Mouse (Mus musculus): ENCODE measurements around the gene Crocc2.
"Not testable (repeated sequence)": the region's sequence is repeated elsewhere in the genome, so short reads cannot be mapped to it uniquely, and the experiment has no call there.

The Crocc2 gene

DNA sequence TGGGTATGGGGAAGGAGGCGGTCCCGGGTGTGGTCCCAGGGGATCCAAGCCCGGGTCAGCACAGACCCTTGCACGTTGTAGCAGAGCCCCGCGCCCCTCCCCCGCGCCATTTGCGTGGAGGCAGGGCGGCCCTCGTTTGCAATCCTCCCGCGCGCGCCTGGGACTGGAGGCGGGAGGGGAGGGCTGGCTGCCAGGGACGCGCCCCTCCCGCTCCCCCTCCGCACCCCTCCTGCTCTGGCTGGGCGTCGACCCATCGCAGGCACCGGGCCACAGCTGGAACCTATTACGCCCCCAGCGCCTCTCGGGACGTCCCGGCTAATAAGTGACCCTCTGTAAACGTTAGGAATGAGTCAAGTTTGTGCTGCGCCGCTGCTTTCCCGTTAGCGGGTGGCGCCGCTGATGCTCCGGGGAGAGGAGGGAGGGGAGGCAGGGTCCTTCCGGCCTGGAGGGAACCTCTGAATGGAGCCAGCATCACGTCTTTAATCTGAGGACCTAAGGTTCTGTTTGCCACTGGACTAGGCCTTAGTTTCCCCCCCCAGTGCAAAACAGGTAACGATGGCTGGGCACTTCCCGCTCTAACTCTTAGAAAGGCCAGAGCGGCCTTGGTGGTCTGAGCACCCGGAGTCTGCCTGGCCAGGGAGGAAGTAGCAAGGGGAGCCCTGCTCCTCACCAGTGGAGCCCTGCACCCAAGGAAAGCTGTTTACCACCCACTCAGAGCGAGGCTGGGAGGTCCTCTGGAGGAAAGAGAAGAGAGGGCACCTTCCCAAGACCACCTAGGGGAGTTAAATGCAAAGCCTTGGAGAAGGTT is 8.2 kb downstream of the Crocc2 start:
- H3K36me3 ChIP-seq (ENCODE audit: control insufficient read depth, insufficient read depth, low read length, poor library complexity, severe bottlenecking) = no peaks in the 10 kb centered on the region
- no peak for DNase-seq (ENCODE audit: low read depth, low spot score)
- no peaks in the 10 kb centered on the region for H3K27me3 ChIP-seq (ENCODE audit: control insufficient read depth, insufficient read depth, low read length, poor library complexity, severe bottlenecking)

DNA sequence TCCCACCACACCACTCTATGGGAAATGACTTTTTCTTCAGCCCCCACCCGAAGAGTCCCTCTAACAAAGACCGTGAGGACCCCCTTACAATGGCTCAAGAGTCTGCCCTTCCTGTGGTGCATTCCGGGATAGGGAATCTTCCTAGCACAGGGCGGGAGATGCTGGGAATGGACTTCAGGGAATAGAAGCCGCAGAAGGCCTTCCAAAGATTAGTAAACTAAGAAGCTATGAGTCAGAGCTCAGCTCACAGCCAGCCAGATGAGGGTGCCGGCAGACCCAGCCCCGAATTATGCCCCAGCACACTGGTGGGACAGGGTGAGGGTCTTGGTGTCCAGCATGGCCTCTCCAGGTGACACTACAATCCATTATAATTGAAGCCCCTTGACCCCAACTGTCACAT is 13.8 kb downstream of the Crocc2 start:
- H3K36me3 ChIP-seq (ENCODE audit: control insufficient read depth, insufficient read depth, low read length, poor library complexity, severe bottlenecking) = no peaks in the 10 kb centered on the region
- no peak for DNase-seq (ENCODE audit: low read depth, low spot score)
- H3K27me3 ChIP-seq (ENCODE audit: control insufficient read depth, insufficient read depth, low read length, poor library complexity, severe bottlenecking) = no peaks in the 10 kb centered on the region

DNA sequence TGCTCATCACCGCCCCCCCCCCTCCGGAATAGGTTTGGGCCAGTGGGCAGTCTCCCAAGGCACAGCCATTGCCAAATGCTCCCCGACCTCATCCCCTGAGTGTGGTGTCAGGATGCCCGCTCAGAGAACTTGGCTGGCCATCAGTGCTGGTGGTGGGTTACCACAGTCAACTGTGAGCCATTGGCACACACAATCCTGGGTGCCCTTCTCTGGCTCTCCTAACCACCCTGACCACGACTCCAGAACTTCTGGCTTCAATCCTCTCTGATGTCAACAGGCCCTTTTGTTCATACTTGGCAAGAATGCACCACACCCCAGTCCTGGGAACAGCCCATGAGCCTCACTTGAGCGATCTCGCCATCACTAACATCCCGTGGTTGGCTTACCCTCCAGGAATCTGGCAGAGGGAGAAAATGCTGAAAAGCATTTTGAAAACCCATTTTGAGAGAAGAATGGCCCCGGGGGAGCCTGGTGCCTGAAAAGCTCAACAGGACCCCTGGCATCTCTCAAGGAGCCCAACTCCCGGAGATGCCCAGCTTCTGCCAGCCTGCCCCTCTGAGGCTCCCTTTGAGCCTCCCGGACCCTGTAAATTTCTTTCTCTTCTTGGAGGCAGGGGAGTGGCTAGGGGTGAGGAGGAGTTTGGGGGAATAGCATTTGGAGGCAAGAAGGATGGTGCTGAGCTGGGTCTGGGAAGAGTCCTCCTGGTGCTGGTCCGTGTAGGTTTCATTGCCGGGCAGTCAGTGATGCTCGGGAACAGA is 15.7 kb downstream of the Crocc2 start:
- H3K36me3 ChIP-seq (ENCODE audit: control insufficient read depth, insufficient read depth, low read length, poor library complexity, severe bottlenecking) = no peaks in the 10 kb centered on the region
- no peak for DNase-seq (ENCODE audit: low read depth, low spot score)
- no peaks in the 10 kb centered on the region for H3K27me3 ChIP-seq (ENCODE audit: control insufficient read depth, insufficient read depth, low read length, poor library complexity, severe bottlenecking)

DNA sequence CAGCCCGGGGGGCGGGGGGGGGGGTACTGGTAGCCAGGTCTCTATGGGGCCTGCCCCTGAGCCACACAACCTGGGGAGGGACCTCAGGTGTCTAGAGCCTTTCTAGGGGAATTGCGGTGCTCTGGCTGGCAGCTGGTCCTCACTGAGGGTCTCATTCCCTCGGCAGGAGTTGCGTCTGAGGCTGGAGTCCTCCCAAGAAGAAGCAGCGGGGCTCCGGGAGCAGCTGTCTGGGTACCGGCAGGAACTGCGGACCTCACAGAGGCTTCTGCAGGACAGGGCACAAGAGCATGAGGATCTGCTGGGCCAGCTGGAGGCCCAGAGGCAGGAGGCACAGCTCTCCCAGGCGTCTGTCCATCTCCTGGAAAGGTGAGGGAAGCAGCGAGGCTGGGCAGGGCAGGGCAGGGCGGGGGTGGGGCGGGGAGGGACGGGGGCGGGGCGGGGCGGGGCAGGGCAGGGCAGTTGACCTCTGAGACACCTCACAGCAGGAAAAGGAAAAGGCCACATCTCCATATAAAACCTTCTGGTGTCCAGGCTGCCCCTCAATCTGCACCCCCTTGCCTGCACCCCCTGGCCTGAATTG is 22.3 kb downstream of the Crocc2 start:
- H3K36me3 ChIP-seq (ENCODE audit: control insufficient read depth, insufficient read depth, low read length, poor library complexity, severe bottlenecking) = no peaks in the 10 kb centered on the region
- DNase-seq (ENCODE audit: low read depth, low spot score) = no peak

DNA sequence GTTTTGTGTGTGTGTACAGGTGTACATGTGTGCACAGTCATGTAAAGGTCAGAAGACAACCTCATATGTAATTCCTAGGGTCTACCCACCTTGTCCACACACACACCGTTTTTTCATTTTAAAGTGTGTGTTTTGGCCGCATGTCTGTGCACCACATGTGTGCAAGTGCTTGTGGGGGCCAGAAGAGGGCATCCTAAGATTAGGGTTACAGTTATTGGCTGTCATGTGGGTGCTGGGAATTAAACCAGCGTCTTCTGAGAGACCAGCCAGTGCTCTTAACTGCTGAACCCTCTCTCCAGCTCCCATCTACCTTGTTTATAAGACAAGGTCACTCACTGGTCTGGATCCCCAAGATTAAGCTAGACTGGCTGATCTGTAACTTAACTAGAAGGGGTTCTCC is 26.4 kb downstream of the Crocc2 start:
- no peak for DNase-seq (ENCODE audit: low read depth, low spot score)

More for the DNA sequence above, 22.3 kb downstream of the Crocc2 start:
- H3K27me3 ChIP-seq (ENCODE audit: control insufficient read depth, insufficient read depth, low read length, poor library complexity, severe bottlenecking) = no peaks in the 10 kb centered on the region

DNA sequence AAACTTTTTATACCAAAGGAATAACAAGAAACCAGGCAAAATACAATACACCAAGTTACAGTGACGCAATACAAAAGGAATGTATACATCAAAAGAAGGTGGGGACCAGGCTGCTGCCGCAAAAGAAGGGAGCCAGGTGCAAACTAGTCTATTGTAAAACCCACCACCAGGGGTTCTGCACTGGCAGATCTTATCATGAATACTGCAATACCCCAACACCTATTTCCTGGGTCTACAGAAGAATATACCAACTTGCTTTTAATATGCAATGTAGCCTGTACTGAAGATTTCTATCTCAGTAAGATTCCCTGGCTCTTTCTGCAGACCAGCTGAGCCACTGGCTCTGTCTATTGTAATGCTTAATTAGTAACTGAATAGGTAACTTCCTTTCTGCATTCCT is 28.9 kb downstream of the Crocc2 start:
- not testable (repeated sequence) for H3K27me3 ChIP-seq (ENCODE audit: control insufficient read depth, insufficient read depth, low read length, poor library complexity, severe bottlenecking); DNase-seq (ENCODE audit: low read depth, low spot score); H3K36me3 ChIP-seq (ENCODE audit: control insufficient read depth, insufficient read depth, low read length, poor library complexity, severe bottlenecking)

More for the DNA sequence above, 26.4 kb downstream of the Crocc2 start:
- Histone ChIP-seq H3K36me3 (ENCODE audit: control insufficient read depth, insufficient read depth, low read length, poor library complexity, severe bottlenecking) (no peaks in the 10 kb centered on the region), H3K27me3 (ENCODE audit: control insufficient read depth, insufficient read depth, low read length, poor library complexity, severe bottlenecking) (no peaks in the 10 kb centered on the region)

DNA sequence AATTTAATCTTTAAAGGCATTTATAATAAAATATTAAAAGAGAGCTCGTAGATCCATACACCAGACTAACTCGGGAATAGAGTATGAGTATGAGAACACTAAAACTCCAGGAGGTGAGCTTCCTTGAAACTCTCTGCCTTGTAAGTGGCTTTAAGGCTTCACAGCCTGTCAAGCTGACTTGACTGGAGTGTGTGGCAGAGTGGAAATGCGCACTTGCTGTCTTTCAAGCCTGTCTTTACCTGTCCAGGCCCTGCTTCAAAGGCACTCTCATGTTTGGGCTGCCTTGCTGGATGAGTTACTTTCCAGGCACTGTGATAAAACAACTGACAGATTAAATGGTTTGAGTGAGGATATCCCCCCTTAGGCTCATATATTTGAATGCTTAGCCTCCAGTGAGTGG is 29.4 kb downstream of the Crocc2 start:
- Histone ChIP-seq H3K36me3 (ENCODE audit: control insufficient read depth, insufficient read depth, low read length, poor library complexity, severe bottlenecking) (no peaks in the 10 kb centered on the region), H3K27me3 (ENCODE audit: control insufficient read depth, insufficient read depth, low read length, poor library complexity, severe bottlenecking) (no peaks in the 10 kb centered on the region)
- DNase-seq (ENCODE audit: low read depth, low spot score) = no peak

DNA sequence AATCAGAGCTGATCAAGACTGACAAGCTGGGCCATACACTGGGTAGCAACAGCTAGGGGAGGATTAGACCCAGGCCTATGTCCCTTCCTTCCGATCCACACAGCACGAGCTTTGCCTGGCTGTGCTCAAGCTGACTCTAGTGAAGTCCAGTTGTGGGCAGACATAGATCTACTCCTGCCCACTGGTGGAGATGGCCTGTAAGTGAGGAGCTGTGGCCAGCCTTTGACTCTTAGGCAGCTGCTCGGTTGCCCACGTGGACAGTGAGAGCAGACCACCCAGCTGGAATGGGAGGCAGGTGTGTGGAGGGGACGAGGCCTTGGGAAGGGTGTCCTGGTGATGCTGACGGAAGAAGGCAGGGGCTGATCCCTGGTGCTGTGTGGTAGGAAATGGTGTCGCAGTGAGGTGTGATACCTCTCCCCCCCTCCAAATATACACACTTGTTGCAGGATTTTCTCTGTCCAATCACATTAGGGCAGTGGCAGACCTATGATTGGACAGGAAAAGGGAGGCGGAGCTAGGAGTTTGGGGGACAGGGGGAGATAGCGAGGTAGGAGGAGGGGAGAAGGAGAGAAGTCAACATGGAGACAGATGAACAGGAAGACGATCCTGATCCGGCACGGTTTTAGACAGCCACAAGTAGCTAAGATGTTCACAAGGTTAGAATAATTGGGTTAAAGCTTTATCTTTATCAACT is 37.9 kb downstream of the Crocc2 start:
- no peak for DNase-seq (ENCODE audit: low read depth, low spot score)
- Histone ChIP-seq H3K27me3 (ENCODE audit: control insufficient read depth, insufficient read depth, low read length, poor library complexity, severe bottlenecking) (no peaks in the 10 kb centered on the region), H3K36me3 (ENCODE audit: control insufficient read depth, insufficient read depth, low read length, poor library complexity, severe bottlenecking) (no peaks in the 10 kb centered on the region)

DNA sequence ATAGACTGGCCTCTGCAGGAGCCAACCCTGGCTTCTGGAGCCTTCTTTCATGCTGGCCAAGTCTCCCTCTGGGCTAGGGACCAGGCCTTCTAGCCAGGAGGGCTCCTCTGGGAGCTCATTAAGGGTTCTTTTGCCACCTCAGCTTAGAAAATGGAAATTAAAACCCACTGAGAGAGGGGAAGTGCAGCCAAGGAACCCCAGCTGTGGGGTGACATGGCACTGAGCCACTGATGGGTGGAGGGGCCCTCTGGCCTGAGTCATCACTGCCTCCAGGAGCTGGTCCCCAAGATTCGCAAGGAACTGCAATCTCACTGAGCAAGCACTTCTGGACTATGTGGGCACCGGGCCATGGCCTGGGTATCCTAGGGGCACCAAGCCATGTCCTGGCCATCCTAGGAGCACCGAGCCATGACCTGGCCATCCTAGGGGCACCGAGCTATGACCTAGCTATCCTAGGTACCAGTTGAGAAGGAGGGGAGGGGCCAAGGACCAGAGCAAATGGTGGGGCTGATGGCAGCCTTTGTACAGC is 39.1 kb downstream of the Crocc2 start:
- Histone ChIP-seq H3K27me3 (ENCODE audit: control insufficient read depth, insufficient read depth, low read length, poor library complexity, severe bottlenecking) (no peaks in the 10 kb centered on the region), H3K36me3 (ENCODE audit: control insufficient read depth, insufficient read depth, low read length, poor library complexity, severe bottlenecking) (no peaks in the 10 kb centered on the region)
- DNase-seq (ENCODE audit: low read depth, low spot score) = no peak

DNA sequence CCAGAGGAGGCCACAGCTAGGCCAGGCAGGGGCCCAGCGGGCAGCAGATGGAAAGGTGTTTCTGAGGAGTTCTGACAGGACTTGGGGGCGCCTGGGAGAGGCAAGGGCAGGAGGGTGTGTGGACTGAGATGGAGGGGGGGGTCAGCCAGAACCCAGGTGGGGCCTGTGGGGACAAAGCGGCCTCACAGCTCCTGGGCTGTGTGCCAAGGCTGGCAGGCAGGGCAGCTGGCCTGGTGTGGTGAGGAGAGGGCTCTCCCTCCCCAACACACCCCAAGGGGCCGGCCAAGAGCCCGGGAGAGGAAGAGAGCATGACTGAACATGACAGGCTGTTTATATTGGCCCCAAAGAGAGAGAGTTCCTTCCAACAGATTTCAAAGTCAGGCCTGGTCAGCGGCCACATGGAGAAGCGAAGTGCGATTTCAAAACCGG is 41.7 kb downstream of the Crocc2 start:
- Histone ChIP-seq H3K27me3 (ENCODE audit: control insufficient read depth, insufficient read depth, low read length, poor library complexity, severe bottlenecking) (no peaks in the 10 kb centered on the region), H3K36me3 (ENCODE audit: control insufficient read depth, insufficient read depth, low read length, poor library complexity, severe bottlenecking) (no peaks in the 10 kb centered on the region)
- no peak for DNase-seq (ENCODE audit: low read depth, low spot score)

DNA sequence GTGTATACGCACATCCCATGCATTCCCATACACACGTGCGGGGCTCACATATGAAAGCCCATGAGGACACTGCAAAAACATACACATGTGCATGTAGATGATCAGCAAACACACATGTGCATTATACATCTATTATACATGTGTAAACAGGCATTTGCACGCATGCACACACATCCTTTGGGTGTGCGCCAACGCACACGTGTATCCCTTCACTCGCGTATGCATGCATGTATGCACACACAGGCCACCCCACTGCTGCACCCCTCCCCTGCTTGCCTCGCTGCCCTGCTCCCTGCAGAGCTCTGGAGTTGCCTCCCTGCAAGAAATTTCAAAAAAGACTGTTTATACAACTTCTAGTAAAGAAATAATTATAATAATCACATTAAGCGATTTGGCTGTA is 42.5 kb downstream of the Crocc2 start:
- H3K27me3 ChIP-seq (ENCODE audit: control insufficient read depth, insufficient read depth, low read length, poor library complexity, severe bottlenecking) = no peaks in the 10 kb centered on the region
- no peak for DNase-seq (ENCODE audit: low read depth, low spot score)
- H3K36me3 ChIP-seq (ENCODE audit: control insufficient read depth, insufficient read depth, low read length, poor library complexity, severe bottlenecking) = no peaks in the 10 kb centered on the region

DNA sequence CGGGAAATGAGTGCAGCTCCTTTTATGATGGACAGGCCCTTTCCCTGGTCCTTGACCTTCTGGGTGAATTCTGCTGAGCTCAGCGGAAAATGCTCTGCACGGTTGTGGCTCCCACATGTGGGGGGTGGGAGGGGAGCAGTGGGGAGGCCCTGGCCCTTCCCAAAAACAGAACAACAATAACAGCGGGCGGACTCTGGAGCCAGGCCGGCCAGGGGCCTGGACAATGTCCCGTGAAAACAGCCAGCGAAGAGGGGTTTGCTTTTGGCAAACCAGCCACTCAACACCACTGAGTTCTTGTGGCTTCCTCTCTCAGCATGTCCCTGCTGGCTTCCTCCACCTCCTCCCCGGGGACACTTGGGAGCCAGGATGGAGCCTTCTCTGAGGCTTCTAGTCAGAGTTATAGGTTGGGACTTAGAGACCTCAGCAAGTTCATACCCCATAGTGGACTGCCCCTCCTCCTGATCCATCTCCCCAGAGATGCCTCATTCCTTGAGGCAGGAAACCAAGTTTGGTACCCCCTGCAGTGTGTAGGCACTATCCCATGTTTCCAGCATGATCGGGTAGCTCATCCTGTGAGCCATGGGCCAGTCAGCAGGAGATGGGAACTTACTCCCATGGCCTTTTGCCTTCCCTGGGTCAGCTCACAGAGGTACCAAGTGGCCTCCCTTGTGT is 43.2 kb downstream of the Crocc2 start:
- H3K27me3 ChIP-seq (ENCODE audit: control insufficient read depth, insufficient read depth, low read length, poor library complexity, severe bottlenecking) = no peaks in the 10 kb centered on the region
- DNase-seq (ENCODE audit: low read depth, low spot score) = no peak
- H3K36me3 ChIP-seq (ENCODE audit: control insufficient read depth, insufficient read depth, low read length, poor library complexity, severe bottlenecking) = no peaks in the 10 kb centered on the region

DNA sequence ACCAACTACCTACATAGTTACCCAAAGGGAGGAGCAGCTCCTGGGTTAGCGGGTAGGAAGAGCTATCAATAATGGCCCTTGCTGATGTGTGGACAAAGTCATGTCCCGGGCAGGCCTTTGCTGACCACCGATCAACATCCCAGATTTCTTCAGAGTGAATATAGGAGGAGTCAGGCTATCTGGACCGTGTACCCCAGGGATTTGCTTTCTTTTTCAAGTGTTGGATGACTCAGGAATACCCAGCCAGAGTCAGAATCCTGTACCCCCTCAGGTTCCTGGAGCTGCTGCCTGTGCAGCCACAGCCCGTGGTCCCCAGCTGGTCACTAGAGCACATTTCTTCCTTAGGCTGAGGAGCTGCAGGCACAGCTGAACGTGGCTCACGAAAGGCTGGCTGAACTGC is 43.9 kb downstream of the Crocc2 start:
- Histone ChIP-seq H3K36me3 (ENCODE audit: control insufficient read depth, insufficient read depth, low read length, poor library complexity, severe bottlenecking) (no peaks in the 10 kb centered on the region), H3K27me3 (ENCODE audit: control insufficient read depth, insufficient read depth, low read length, poor library complexity, severe bottlenecking) (no peaks in the 10 kb centered on the region)
- no peak for DNase-seq (ENCODE audit: low read depth, low spot score)

DNA sequence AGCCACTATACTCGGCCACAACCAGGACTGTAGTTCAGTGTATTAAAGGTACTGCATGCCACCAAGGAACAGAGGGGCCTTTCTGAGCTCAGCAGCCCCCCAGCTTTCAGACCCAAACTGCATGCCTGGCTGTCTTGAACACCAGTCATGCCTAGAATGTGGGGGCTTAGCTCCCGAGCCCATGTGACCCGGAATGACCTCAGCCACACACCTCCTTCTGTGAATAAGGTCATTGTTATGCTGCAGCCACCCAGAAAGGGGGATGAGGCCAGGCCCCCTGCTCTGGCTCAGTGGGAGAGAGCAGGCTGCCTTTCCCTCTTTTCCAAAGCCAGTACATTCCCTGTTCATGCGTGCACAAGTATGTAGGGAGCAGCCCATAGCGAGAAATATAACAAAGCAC is 46.1 kb downstream of the Crocc2 start:
- no peaks in the 10 kb centered on the region for H3K27me3 ChIP-seq (ENCODE audit: control insufficient read depth, insufficient read depth, low read length, poor library complexity, severe bottlenecking)
- no peak for DNase-seq (ENCODE audit: low read depth, low spot score)

More for the DNA sequence above, 46.1 kb downstream of the Crocc2 start:
- no peaks in the 10 kb centered on the region for H3K36me3 ChIP-seq (ENCODE audit: control insufficient read depth, insufficient read depth, low read length, poor library complexity, severe bottlenecking)
